Mouse (Mus musculus): ENCODE results near the gene Appl1. TPM values are rescaled to one million over a fixed set of nuclear protein-coding genes. Genes with fewer than 3 reads are reported as not detected.
"Not testable (repeated sequence)": the region's sequence is repeated elsewhere in the genome, so short reads cannot be mapped to it uniquely, and the experiment has no call there.

Gene Appl1
- polyA plus RNA-seq, 1 experiment = 34.7 TPM

DNA sequence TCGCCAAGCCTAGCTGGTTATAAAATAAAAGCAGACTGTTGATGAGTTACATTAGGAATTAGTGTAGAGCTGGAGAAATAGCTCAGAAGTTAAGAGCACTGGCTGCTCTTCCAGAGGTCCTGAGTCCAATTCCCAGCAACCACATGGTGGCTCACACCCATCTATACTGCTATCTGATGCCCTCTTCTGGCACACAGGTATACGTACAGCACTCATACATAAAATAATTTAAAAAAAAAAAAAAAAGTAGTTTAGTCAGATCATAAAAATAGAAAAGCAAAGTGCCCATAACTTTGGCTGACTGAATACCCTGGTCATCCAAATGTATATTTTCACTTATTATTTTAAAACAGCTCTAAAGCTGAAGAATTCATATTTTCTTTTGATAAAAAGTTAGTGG lies 2.1 kb upstream of the Appl1 start:
- Histone ChIP-seq H3K4me3 (ENCODE audit: insufficient read depth, low read length) (no peak overlapping the region), H3K27ac (ENCODE audit: insufficient read depth, low read length) (no peak overlapping the region), H3K4me1 (ENCODE audit: control insufficient read depth, insufficient read depth, low read length) (peaks cover 2% of the 10 kb centered on the region; the same call in 1 of the 2 replicates)
- TF ChIP-seq CTCF (IDR thresholded peaks at IDR 0.05; ENCODE audit: extremely low read depth, insufficient read depth, low read length) (no peak), POLR2A (IDR thresholded peaks at IDR 0.05; ENCODE audit: extremely low read depth, insufficient read depth, low read length) (no peak)

DNA sequence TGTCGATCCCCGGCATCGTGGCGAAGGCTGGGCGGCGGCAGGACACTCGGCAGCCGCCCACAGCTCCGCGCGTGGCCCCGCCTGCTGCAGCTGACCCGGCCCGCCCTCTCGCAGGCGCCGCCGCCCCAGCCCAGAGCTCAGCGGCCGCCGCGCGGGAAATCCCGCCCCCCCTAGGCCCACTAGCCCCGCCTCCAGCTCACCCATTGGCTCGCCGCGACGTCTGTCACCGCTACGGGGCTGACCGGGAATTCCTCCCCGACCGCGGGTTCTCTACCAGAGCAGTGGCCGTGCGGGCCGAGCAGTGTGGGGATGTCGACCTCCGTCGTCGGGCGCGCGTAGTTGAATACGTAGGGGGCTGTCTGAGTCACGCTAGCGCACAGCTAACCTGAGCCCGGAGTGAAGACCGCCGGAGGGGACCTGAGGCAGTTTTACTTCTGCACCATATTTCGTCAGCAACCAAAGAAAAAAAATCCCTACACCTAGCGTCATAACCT lies 546 bp downstream of the Appl1 start:
- H3K27ac ChIP-seq (ENCODE audit: insufficient read depth, low read length) = peak overlapping the region; percentile 84
- H3K4me1 ChIP-seq (ENCODE audit: control insufficient read depth, insufficient read depth, low read length) = peaks cover 4% of the 10 kb centered on the region; the same call in 1 of the 2 replicates
- H3K4me3 ChIP-seq (ENCODE audit: insufficient read depth, low read length) = peak overlapping the region; percentile 77
- TF ChIP-seq POLR2A (IDR thresholded peaks at IDR 0.05; ENCODE audit: extremely low read depth, insufficient read depth, low read length) (peak; percentile 75; the same call in 1 of the 2 replicates), CTCF (IDR thresholded peaks at IDR 0.05; ENCODE audit: extremely low read depth, insufficient read depth, low read length) (no peak)

DNA sequence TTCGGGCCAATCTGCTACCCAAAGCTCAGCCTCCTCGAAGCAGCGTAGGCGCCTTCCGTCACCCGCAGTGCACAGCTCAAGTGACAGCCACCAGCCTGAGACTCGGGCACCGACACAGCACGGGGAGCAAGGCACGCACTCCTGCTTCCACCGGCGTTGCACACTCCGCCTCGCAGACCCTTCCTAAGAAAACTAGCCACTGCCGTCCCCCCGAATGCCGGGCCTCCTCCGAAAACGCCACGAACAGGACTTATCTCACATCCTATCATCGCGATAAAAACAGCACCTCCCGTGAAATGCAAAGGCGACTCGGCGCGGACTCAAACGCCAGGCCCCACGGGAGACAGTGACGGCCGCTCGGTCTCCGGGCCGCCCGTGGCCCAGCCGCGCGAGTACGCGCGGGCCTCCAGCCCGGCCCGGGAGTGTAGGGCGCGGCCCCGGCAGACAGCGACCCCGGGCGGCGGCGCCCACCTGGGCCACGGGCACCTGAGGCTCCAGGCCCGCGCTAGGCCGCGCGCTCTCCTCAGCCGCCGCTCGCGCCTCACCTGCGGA lies 1.1 kb downstream of the Appl1 start:
- TF ChIP-seq CTCF (IDR thresholded peaks at IDR 0.05; ENCODE audit: extremely low read depth, insufficient read depth, low read length) (no peak), POLR2A (IDR thresholded peaks at IDR 0.05; ENCODE audit: extremely low read depth, insufficient read depth, low read length) (peak; percentile 71; the same call in 1 of the 2 replicates)
- peaks cover 4% of the 10 kb centered on the region; the same call in 1 of the 2 replicates for H3K4me1 ChIP-seq (ENCODE audit: control insufficient read depth, insufficient read depth, low read length)
- peak overlapping the region; percentile 84 for H3K27ac ChIP-seq (ENCODE audit: insufficient read depth, low read length)
- peak overlapping the region; percentile 77 for H3K4me3 ChIP-seq (ENCODE audit: insufficient read depth, low read length)

GRCm38 (mm10) chr14:26969164-26969563 lies 1.9 kb downstream of the Appl1 start:
- H3K27ac ChIP-seq (ENCODE audit: insufficient read depth, low read length) = no peak overlapping the region
- H3K4me1 ChIP-seq (ENCODE audit: control insufficient read depth, insufficient read depth, low read length) = peaks cover 4% of the 10 kb centered on the region; the same call in 1 of the 2 replicates
- no peak for TF ChIP-seq CTCF (IDR thresholded peaks at IDR 0.05; ENCODE audit: extremely low read depth, insufficient read depth, low read length)
- TF ChIP-seq POLR2A (IDR thresholded peaks at IDR 0.05; ENCODE audit: extremely low read depth, insufficient read depth, low read length) = no peak
- H3K4me3 ChIP-seq (ENCODE audit: insufficient read depth, low read length) = peak overlapping the region; percentile 77; the same call in 1 of the 2 replicates

- Histone ChIP-seq H3K27ac (ENCODE audit: insufficient read depth, low read length) (no peak overlapping the region), H3K4me1 (ENCODE audit: control insufficient read depth, insufficient read depth, low read length) (no peaks in the 10 kb centered on the region), H3K4me3 (ENCODE audit: insufficient read depth, low read length) (no peak overlapping the region)
- no peak for TF ChIP-seq CTCF (IDR thresholded peaks at IDR 0.05; ENCODE audit: extremely low read depth, insufficient read depth, low read length)
- TF ChIP-seq POLR2A (IDR thresholded peaks at IDR 0.05; ENCODE audit: extremely low read depth, insufficient read depth, low read length) = no peak
Observed at GRCm38 (mm10) chr14:26960518-26960917, 10.5 kb downstream of the Appl1 start.

- not testable (repeated sequence) for H3K4me3 ChIP-seq (ENCODE audit: insufficient read depth, low read length); H3K27ac ChIP-seq (ENCODE audit: insufficient read depth, low read length); H3K4me1 ChIP-seq (ENCODE audit: control insufficient read depth, insufficient read depth, low read length)
Observed at GRCm38 (mm10) chr14:26956139-26956538, 14.9 kb downstream of the Appl1 start.

DNA sequence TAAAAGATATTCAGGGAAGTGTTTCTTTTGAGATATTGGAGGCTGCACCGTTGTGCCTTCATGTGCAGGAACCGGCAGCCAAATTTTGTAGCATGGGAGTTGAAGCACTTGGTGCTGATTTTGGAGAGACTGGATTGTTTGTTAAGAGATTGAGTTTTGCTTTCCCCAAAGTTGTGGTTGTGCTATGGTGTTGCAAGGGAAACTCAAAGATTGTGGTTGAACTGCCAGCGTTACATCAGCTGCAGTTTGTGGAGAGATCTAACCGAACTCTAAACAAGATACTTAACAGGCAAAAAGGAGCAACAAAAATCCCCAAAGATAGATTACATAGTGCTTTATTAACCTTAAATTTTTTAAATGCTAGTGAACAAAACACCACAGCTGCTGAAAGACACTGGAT lies 35.5 kb downstream of the Appl1 start:
- H3K4me3 ChIP-seq (ENCODE audit: insufficient read depth, low read length) = no peak overlapping the region
- H3K27ac ChIP-seq (ENCODE audit: insufficient read depth, low read length) = no peak overlapping the region
- no peaks in the 10 kb centered on the region for H3K4me1 ChIP-seq (ENCODE audit: control insufficient read depth, insufficient read depth, low read length)
- TF ChIP-seq POLR2A (IDR thresholded peaks at IDR 0.05; ENCODE audit: extremely low read depth, insufficient read depth, low read length) (no peak), CTCF (IDR thresholded peaks at IDR 0.05; ENCODE audit: extremely low read depth, insufficient read depth, low read length) (no peak)

DNA sequence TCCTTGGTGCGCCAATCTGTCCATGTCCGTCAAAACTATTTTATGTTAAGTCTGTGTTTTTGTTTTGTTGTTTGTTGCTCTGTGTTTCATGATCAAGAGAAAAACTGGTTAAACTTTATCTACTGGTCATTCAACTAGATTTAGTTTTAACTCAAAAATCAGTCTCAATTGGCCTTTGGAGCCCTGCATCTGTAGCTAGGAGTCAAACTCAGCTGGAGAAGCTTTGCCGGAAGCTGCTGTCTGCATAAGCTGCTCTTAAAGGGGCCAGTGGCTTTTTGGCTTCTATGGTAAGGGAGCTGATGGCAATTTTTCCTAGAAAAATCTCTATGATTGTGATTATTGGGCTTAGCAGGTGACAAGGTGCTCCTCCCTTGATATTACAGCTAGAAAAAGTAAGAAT lies 36.1 kb downstream of the Appl1 start:
- TF ChIP-seq CTCF (IDR thresholded peaks at IDR 0.05; ENCODE audit: extremely low read depth, insufficient read depth, low read length) (no peak), POLR2A (IDR thresholded peaks at IDR 0.05; ENCODE audit: extremely low read depth, insufficient read depth, low read length) (no peak)
- Histone ChIP-seq H3K27ac (ENCODE audit: insufficient read depth, low read length) (no peak overlapping the region), H3K4me3 (ENCODE audit: insufficient read depth, low read length) (no peak overlapping the region), H3K4me1 (ENCODE audit: control insufficient read depth, insufficient read depth, low read length) (no peaks in the 10 kb centered on the region)

DNA sequence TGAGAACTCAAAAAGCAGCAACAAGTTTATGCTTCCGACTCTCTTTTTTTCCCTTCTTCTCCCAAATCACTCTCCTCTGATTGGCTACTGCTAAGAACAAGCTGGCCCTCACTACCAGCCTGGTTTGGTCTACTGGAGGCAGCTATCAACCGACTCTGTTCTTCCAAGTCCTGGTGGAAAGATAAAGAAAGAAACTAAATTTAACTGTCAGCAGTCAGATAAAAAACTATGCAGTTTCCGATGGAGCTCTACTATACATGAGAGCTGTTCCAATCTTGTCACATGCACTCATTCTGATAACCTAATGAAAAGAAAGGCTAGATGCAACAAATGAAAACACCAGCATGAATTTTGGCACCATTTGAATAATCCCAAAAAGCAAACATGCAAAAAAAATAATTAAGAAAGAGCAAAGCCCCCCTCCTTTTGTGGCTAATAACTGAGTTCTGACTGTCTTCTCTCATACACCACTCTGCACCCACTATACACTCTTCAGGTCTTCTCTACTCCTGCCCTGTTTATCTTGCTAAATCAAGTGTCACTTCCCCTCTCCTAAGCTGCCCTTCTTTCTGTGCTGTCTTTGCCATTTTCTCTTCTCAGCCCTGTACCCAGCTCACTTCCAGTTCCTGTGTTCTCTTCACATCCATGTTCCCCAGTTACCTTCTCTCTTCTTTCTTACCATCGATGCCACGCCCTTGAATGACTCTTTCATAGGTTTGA lies 47.2 kb downstream of the Appl1 start:
- H3K4me1 ChIP-seq (ENCODE audit: control insufficient read depth, insufficient read depth, low read length) = no peaks in the 10 kb centered on the region
- H3K4me3 ChIP-seq (ENCODE audit: insufficient read depth, low read length) = no peak overlapping the region
- TF ChIP-seq CTCF (IDR thresholded peaks at IDR 0.05; ENCODE audit: extremely low read depth, insufficient read depth, low read length) (no peak), POLR2A (IDR thresholded peaks at IDR 0.05; ENCODE audit: extremely low read depth, insufficient read depth, low read length) (no peak)
- no peak overlapping the region for H3K27ac ChIP-seq (ENCODE audit: insufficient read depth, low read length)

DNA sequence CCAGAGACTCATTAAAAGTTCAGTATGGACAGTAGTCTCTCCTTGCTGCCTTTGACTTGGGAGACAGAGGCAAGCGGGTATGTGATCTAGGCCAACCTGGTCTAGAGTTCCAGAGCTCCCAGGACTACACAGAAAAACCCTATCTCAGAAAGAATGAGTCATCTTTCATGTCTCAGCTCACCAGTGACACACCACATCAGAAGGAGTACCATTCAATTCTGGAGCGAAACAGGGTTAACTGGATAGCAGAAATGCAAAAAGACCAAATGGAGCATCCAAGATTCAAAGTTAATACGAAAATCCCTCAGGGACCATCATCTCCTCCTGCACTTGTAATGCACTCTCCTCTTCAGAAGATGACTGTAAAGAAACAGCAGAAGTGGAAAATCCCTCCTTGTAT lies 51.7 kb downstream of the Appl1 start:
- no peaks in the 10 kb centered on the region for H3K4me1 ChIP-seq (ENCODE audit: control insufficient read depth, insufficient read depth, low read length)
- H3K27ac ChIP-seq (ENCODE audit: insufficient read depth, low read length) = no peak overlapping the region
- H3K4me3 ChIP-seq (ENCODE audit: insufficient read depth, low read length) = no peak overlapping the region
- TF ChIP-seq POLR2A (IDR thresholded peaks at IDR 0.05; ENCODE audit: extremely low read depth, insufficient read depth, low read length) (no peak), CTCF (IDR thresholded peaks at IDR 0.05; ENCODE audit: extremely low read depth, insufficient read depth, low read length) (no peak)
